Mouse (Mus musculus): ENCODE measurements around the gene Slamf8.

DNA sequence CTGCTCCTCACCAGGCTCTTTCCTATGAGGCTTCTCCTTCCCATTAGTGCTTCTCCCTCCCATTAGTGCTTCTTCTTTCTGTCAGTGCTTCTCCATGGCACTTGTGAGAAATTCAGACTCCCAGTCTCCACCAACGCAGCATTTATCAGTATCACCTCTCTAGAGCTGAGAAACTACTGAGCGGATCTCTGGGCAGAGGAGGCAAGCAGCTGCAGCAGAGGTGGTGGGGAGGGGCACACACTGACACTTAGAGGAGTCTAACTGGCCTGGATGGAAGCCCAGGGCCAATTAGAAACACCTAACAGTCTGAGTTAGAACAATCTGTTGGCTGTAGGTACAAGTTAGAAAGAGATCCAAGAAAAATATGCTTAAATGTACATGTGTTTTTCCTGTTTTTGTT lies 48.4 kb upstream of the Slamf8 start:
- TF ChIP-seq MAFK (IDR thresholded peaks at IDR 0.05; ENCODE audit: insufficient read depth, low read depth, low read length) (no peak), CHD2 (IDR thresholded peaks at IDR 0.05; ENCODE audit: low read depth, low read length) (no peak), ZNF384 (IDR thresholded peaks at IDR 0.05; ENCODE audit: low read depth, low read length) (no peak), ZC3H11A (IDR thresholded peaks at IDR 0.05; ENCODE audit: borderline replicate concordance, low read depth, low read length) (no peak), HCFC1 (IDR thresholded peaks at IDR 0.05; ENCODE audit: borderline replicate concordance, insufficient read depth, low read length) (no peak)
